Mouse (Mus musculus): Measurements from ENCODE around the gene Ugt1a8. TPM values are rescaled to one million over a fixed set of nuclear protein-coding genes. Genes with fewer than 3 reads are reported as not detected.

The Ugt1a8 gene
- polyA plus RNA-seq, 1 experiment from 2014 or later: not detected

DNA sequence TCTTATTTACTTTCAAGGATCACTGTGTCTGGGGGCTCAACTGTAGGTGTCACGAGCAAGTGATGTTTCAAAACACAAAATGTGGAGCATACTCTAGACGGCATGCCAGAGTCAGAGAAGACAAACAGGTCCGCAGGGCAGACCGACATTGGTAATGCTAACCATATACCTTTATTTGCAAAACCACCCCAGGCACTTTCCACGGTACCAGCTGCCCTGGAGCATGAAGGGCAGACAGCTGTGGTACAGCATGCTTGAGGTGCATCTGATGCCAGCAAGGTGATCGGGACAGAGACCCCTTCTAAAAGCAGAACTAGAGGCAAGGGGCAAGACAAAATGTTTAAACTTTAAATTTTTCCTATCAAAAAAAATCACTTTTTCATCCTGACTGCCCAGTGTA is 175.3 kb downstream of the Ugt1a8 start:
- no peaks in the 10 kb centered on the region for H3K27me3 ChIP-seq
- peaks cover 5% of the 10 kb centered on the region for H3K9me3 ChIP-seq
- no peak overlapping the region for H3K4me3 ChIP-seq
- no peak for ATAC-seq (ENCODE audit: low FRiP score)
- peaks cover 88% of the 10 kb centered on the region for H3K36me3 ChIP-seq
- H3K27ac ChIP-seq: no peak overlapping the region
- WGBS: 79% methylated on average over 6 of the region's 6 CpGs
- H3K4me1 ChIP-seq (replicated peaks): peaks cover 22% of the 10 kb centered on the region
- no peak overlapping the region for H3K9ac ChIP-seq
- no peak overlapping the region for H3K4me2 ChIP-seq

DNA sequence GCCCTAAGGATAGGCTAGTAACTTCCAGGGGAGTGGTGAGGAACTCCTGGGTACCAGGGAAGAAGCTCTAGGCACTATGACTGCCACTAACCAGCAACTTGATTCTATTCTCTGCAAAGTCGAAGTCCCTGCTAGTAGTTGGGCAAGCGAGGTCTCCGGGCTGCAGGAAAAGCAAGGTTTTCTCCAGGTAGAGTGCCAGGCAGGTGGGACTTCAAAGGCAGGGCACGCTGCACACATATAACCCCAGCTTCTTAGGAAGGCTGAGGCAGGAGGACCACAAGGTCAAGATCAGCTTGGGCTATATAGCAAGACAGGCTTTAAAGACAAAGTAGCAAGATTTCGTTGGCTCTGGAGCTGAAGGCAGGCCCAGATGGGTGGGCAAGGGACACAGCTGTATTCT is 176.2 kb downstream of the Ugt1a8 start:
- no peak overlapping the region for H3K4me2 ChIP-seq
- WGBS: 92% methylated on average over 5 of the region's 5 CpGs
- H3K4me3 ChIP-seq: no peak overlapping the region
- H3K27ac ChIP-seq: no peak overlapping the region
- no peak for ATAC-seq (ENCODE audit: low FRiP score)
- H3K9me3 ChIP-seq: no peaks in the 10 kb centered on the region
- no peak overlapping the region for H3K9ac ChIP-seq
- no peaks in the 10 kb centered on the region for H3K27me3 ChIP-seq
- H3K36me3 ChIP-seq: peaks cover 96% of the 10 kb centered on the region
- H3K4me1 ChIP-seq (replicated peaks): peaks cover 18% of the 10 kb centered on the region

DNA sequence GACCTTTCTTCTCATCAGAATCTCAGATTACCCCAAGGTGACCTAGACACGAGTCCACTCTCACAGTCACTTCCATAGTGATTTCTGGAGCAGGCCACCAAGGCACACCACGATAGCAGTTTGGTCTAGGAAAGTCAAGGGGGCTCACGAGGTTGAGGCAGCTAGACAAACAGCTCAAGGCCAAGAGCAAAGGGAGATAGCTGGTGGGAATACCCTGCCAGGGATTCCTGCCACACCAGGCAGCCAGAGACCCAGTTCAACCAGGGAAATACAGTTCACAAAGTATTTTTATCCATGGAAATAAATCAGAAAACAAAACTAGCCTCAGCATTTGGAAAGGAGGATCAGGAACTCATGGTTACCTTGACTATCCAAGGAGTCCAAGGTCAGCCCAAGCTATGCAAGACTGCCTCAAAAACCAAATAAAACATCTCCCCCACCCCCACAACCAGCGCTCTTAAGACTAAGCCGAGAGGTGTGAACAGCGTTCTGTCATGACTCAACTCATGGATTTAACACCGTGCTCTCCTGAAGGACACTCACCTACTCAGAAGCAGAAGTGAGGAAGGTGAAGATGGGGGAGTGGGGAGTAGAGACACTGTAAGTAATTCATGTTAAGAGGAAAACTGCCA is 176.7 kb downstream of the Ugt1a8 start:
- H3K9ac ChIP-seq: no peak overlapping the region
- ATAC-seq (ENCODE audit: low FRiP score): no peak
- H3K4me2 ChIP-seq: no peak overlapping the region
- 92% methylated on average over 7 of the region's 7 CpGs for WGBS
- peaks cover 15% of the 10 kb centered on the region for H3K4me1 ChIP-seq (replicated peaks)
- no peaks in the 10 kb centered on the region for H3K27me3 ChIP-seq
- no peak overlapping the region for H3K4me3 ChIP-seq
- no peaks in the 10 kb centered on the region for H3K9me3 ChIP-seq
- H3K36me3 ChIP-seq: peaks cover 100% of the 10 kb centered on the region
- no peak overlapping the region for H3K27ac ChIP-seq

DNA sequence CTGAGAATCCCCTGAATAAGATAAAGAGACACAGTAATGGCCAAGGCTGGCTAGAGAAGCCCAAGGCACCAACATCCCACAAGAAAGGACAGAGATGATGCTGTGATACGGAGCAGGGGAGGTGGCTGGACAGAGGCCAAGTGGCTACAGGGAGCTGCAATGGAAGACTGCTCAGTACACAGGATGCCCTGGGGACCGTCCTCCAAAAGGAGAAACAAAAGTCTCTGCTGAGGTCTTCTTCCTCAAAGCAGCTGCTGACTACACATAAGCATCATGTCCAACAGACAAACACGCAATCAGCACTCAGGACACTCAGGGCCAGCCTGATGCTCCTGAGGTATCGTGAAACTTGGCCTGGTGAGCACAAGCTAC is 177.2 kb downstream of the Ugt1a8 start:
- no peak for ATAC-seq (ENCODE audit: low FRiP score)
- 78% methylated on average over 4 of the region's 4 CpGs for WGBS
- H3K9me3 ChIP-seq: no peaks in the 10 kb centered on the region

DNA sequence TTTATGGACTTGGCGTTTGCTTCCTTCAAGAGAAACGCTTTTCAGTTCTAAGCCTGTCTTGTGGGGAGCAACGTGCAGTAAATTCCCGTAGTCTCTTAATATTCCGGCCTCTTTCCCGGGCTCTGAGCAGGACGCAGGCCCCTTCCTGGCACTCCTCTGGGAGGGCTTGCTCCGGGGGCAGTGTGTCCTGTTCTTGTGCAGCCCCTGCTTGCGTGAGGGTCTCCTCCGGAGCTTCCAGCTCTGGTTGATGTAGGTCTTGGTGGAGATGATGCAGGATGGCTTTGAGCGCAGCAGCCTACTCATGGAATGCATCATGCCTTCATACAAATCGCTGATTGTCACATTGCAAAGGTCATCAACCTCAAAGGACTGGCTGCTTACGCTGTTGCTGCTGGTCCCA is 178.5 kb downstream of the Ugt1a8 start:
- Histone ChIP-seq H3K36me3 (peaks cover 90% of the 10 kb centered on the region), H3K27me3 (no peaks in the 10 kb centered on the region), H3K9ac (no peak overlapping the region), H3K27ac (no peak overlapping the region), H3K4me2 (no peak overlapping the region), H3K4me3 (no peak overlapping the region), H3K4me1 (replicated peaks) (peaks cover 5% of the 10 kb centered on the region), H3K9me3 (no peaks in the 10 kb centered on the region)
- ATAC-seq (ENCODE audit: low FRiP score): no peak
- WGBS: 91% methylated on average over 13 of the region's 13 CpGs

More for the DNA sequence above, 177.2 kb downstream of the Ugt1a8 start:
- Histone ChIP-seq H3K27me3 (no peaks in the 10 kb centered on the region), H3K36me3 (peaks cover 100% of the 10 kb centered on the region), H3K4me1 (replicated peaks) (peaks cover 10% of the 10 kb centered on the region), H3K9ac (no peak overlapping the region), H3K27ac (no peak overlapping the region), H3K4me3 (no peak overlapping the region), H3K4me2 (no peak overlapping the region)

DNA sequence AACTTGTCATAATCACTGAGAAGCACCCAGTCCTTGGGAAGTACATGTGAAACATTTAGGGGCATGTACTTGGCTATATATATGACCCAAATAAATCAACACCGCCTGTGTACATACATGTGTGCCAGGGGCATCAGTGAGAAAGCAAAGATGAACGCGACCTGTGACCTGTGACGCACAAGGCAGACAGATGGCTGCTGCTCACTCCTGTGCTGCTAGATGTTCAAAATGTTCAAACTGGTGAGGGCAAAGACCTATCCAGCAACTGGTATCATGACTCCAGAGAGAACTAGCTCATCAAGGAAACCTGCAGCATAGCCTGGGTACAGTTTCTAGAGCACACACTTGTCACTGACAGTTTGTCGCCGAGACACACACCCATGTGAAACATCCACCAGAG is 179.9 kb downstream of the Ugt1a8 start:
- Histone ChIP-seq H3K36me3 (peaks cover 86% of the 10 kb centered on the region), H3K4me1 (replicated peaks) (peaks cover 2% of the 10 kb centered on the region; the same call in 1 of the 2 replicates), H3K4me3 (no peak overlapping the region), H3K9ac (no peak overlapping the region), H3K27ac (no peak overlapping the region), H3K9me3 (no peaks in the 10 kb centered on the region), H3K27me3 (no peaks in the 10 kb centered on the region), H3K4me2 (no peak overlapping the region)
- no peak for ATAC-seq (ENCODE audit: low FRiP score)
- 95% methylated on average over 6 of the region's 6 CpGs for WGBS

DNA sequence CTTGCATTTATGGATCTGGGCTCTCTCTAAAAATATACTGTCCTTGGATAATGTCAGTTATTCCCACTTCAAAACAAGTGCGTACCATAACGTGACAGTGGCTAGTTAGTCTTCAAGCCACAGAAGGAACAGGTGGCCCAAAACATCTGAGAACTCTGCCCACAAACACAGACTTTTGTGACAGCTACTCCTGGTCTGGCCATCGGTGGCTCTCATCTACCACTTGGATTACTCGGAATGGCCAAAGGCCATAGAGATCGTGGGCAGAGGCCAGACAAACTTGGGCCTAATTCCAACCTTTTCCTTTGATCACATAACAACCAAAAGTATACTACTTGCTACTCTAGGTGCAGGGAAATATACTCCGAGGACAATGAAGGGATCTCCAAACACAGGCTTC is 180.5 kb downstream of the Ugt1a8 start:
- no peaks in the 10 kb centered on the region for H3K4me1 ChIP-seq (replicated peaks)
- ATAC-seq (ENCODE audit: low FRiP score): no peak
- H3K27ac ChIP-seq: no peak overlapping the region
- H3K27me3 ChIP-seq: no peaks in the 10 kb centered on the region
- peaks cover 85% of the 10 kb centered on the region for H3K36me3 ChIP-seq
- H3K9me3 ChIP-seq: no peaks in the 10 kb centered on the region
- H3K9ac ChIP-seq: no peak overlapping the region
- no peak overlapping the region for H3K4me3 ChIP-seq
- H3K4me2 ChIP-seq: no peak overlapping the region
- WGBS: 89% methylated on average over 6 of the region's 6 CpGs

Other genes with a start within 250 kb of the Ugt1a8 start
- gene Dgkd, start 234.5 kb upstream of the Ugt1a8 start, polyA plus RNA-seq (2015; fragmentation: Nextera tagmentation; extraction: Ambion mirVana): 42.7 and 44.7 TPM in 2 replicates
- 26.5 and 26.6 TPM in 2 replicates for gene Usp40, start 79.3 kb upstream of the Ugt1a8 start, polyA plus RNA-seq (2015; fragmentation: Nextera tagmentation; extraction: Ambion mirVana)
- not detected in 2 replicates for gene Ugt1a10, start 32.4 kb upstream of the Ugt1a8 start, polyA plus RNA-seq (2015; fragmentation: Nextera tagmentation; extraction: Ambion mirVana)
- not detected in 2 replicates for gene Ugt1a9, start 17.0 kb upstream of the Ugt1a8 start, polyA plus RNA-seq (2015; fragmentation: Nextera tagmentation; extraction: Ambion mirVana)
- 1.1 and 2.1 TPM in 2 replicates for gene Ugt1a7c, start 7.2 kb downstream of the Ugt1a8 start, polyA plus RNA-seq (2015; fragmentation: Nextera tagmentation; extraction: Ambion mirVana)
- gene Ugt1a6b, start 15.4 kb downstream of the Ugt1a8 start, polyA plus RNA-seq (2015; fragmentation: Nextera tagmentation; extraction: Ambion mirVana): 0.54 and 2.2 TPM in 2 replicates
- gene Ugt1a6a, start 47.0 kb downstream of the Ugt1a8 start, polyA plus RNA-seq (2015; fragmentation: Nextera tagmentation; extraction: Ambion mirVana): 2.3 and 3.4 TPM in 2 replicates
- gene Ugt1a5, start 78.2 kb downstream of the Ugt1a8 start, polyA plus RNA-seq (2015; fragmentation: Nextera tagmentation; extraction: Ambion mirVana): not detected in 2 replicates
- not detected in 2 replicates for gene Ugt1a2, start 112.8 kb downstream of the Ugt1a8 start, polyA plus RNA-seq (2015; fragmentation: Nextera tagmentation; extraction: Ambion mirVana)
- gene Dnajb3, start 118.0 kb downstream of the Ugt1a8 start, polyA plus RNA-seq (2015; fragmentation: Nextera tagmentation; extraction: Ambion mirVana): 15.6 and 15.8 TPM in 2 replicates
- gene Ugt1a1, start 124.1 kb downstream of the Ugt1a8 start, polyA plus RNA-seq (2015; fragmentation: Nextera tagmentation; extraction: Ambion mirVana): not detected in 2 replicates
- gene Mroh2a, start 139.2 kb downstream of the Ugt1a8 start, polyA plus RNA-seq (2015; fragmentation: Nextera tagmentation; extraction: Ambion mirVana): 0.66 and 0.79 TPM in 2 replicates
- 82.0 and 82.8 TPM in 2 replicates for gene Hjurp, start 189.8 kb downstream of the Ugt1a8 start, polyA plus RNA-seq (2015; fragmentation: Nextera tagmentation; extraction: Ambion mirVana)
- 0.04 TPM in 1 of 2 replicates, not detected in the other for gene Trpm8, start 189.8 kb downstream of the Ugt1a8 start, polyA plus RNA-seq (2015; fragmentation: Nextera tagmentation; extraction: Ambion mirVana)

All from hindbrain, embryonic 13.5 days (tissue).